Comparison of ENCODE assay signal across 8 mouse cellular contexts in the genomic region with DNA sequence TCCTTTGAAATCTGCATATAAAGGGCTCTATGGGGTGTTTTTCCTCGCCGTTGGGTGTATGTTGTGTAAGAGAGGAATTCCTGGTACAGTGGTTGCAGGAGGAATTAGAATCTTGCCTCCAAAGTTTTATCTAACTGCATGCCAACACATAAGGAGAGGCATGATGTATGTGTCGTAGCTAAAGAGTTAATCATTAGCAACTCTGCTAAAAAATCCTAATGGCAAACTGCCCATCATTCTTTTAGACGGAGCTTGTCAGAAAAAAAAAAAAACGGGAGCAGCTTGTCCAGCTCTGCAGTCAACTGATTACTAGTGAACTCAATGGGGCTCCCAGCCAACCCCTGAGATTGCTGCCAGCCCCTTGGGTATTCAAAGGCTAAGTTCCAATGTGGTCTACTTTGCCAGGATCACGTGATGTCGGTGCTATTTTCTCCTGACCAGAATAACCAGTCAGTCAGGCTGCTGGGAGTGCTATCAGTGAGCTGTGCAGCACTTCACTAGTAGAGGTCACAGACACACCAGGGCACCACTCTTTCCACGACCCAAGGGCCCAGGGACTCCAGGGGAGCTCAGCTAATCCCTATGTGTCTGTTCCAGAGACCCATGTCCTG.
DNase-seq lines count a peak whose midpoint lies in the region; ATAC-seq lines count a peak whose summit lies in the region.

No protein-coding gene starts in this region.

- H3K4me1 ChIP-seq in embryonic facial prominence, embryonic 11.5 days (ENCODE audit: control insufficient read depth, insufficient read depth, low read length) = no peaks in the 10 kb centered on the region

- no peak overlapping the region for H3K9ac ChIP-seq in embryonic facial prominence, embryonic 11.5 days (replicated peaks; ENCODE audit: low read length)

- no peak for ATAC-seq in embryonic facial prominence, embryonic 11.5 days (replicated peaks; ENCODE audit: insufficient number of reproducible peaks, low FRiP score, low TSS enrichment, low read depth)

- H3K27me3 ChIP-seq in embryonic facial prominence, embryonic 11.5 days (ENCODE audit: control insufficient read depth, insufficient read depth, low read length) = no peaks in the 10 kb centered on the region

- no peaks in the 10 kb centered on the region for H3K9me3 ChIP-seq in embryonic facial prominence, embryonic 11.5 days (replicated peaks; ENCODE audit: control insufficient read depth, low read length)

- intact Hi-C loops in left cerebral cortex, postnatal 4 days (cut with DNase I) = no loop called here

- 28% methylated on average over 8 of the region's 8 CpGs for WGBS in embryonic facial prominence, embryonic 11.5 days

- no peaks in the 10 kb centered on the region for H3K36me3 ChIP-seq in embryonic facial prominence, embryonic 11.5 days (replicated peaks; ENCODE audit: control insufficient read depth, insufficient read depth, low read depth, low read length)

- H3K4me2 ChIP-seq in embryonic facial prominence, embryonic 11.5 days (ENCODE audit: low read depth, low read length) = no peak overlapping the region

- DNase-seq in embryo, embryonic 10.5 days (ENCODE audit: low spot score) = peak; percentile 26
- DNase-seq in embryo, embryonic 11 days = no peak
- peak; percentile 34 for DNase-seq in embryonic facial prominence, embryonic 11.5 days (ENCODE audit: low spot score)
- DNase-seq in heart, adult 18-20 months = peak; percentile 97
- DNase-seq in kidney, adult 8-10 months = peak; percentile 96 to 97
- DNase-seq in left cerebral cortex, postnatal 4 days = peak; percentile 84
- DNase-seq in ovary, postnatal 10 days (ENCODE audit: low spot score) = peak; percentile 56
- DNase-seq in spleen, adult 12 weeks (ENCODE audit: low spot score) = no peak

- no peak overlapping the region for H3K27ac ChIP-seq in embryonic facial prominence, embryonic 11.5 days (replicated peaks; ENCODE audit: low read depth, low read length)

- no peak overlapping the region for H3K4me3 ChIP-seq in embryonic facial prominence, embryonic 11.5 days (ENCODE audit: low read depth, low read length)

Comparison
In these comparisons a context has a peak if more than half of its experiments do, and no peak if none do; other contexts are left out.
1. DNase-seq: peak in embryo, embryonic 10.5 days (single experiment), embryonic facial prominence, embryonic 11.5 days (single experiment), heart, adult 18-20 months (2 of 2), kidney, adult 8-10 months (2 of 2), left cerebral cortex, postnatal 4 days (single experiment) and ovary, postnatal 10 days (single experiment); none in embryo, embryonic 11 days (single experiment) and spleen, adult 12 weeks (single experiment).